Mouse (Mus musculus) heart, adult 9 months (tissue): ENCODE results near the gene Igfbp4.

Experiments used
- DNase-seq, 2 experiments: peaks; one replicate each; pipeline ENCODE4 v3.0.0; 2022; ENCODE audit warnings: low spot score in 2 of 2

Igfbp4 gene

GRCm38 (mm10) chr11:99080902-99081543 is 40.0 kb downstream of the Igfbp4 start:
- peak in 1 of 2 experiments; percentile 34 for DNase-seq

GRCm38 (mm10) chr11:99081566-99081965 is 40.5 kb downstream of the Igfbp4 start:
- DNase-seq, result no peak

- no peak for DNase-seq
Measured at GRCm38 (mm10) chr11:99082098-99082497, 41.1 kb downstream of the Igfbp4 start.

GRCm38 (mm10) chr11:99083516-99083915 is 42.5 kb downstream of the Igfbp4 start:
- DNase-seq, result no peak

- no peak for DNase-seq
Measured at GRCm38 (mm10) chr11:99084366-99084765, 43.3 kb downstream of the Igfbp4 start.

GRCm38 (mm10) chr11:99088486-99088885 is 47.4 kb downstream of the Igfbp4 start:
- DNase-seq, result no peak

- no peak for DNase-seq
Measured at GRCm38 (mm10) chr11:99089077-99089601, 48.1 kb downstream of the Igfbp4 start, which contains the start of gene Tns4. TSS of gene Tns4 (minus strand) at chr11:99089306.

GRCm38 (mm10) chr11:99090391-99090790 is 49.3 kb downstream of the Igfbp4 start:
- DNase-seq, result no peak

- no peak for DNase-seq
Measured at GRCm38 (mm10) chr11:99091666-99092065, 50.6 kb downstream of the Igfbp4 start.

- DNase-seq, result no peak
Measured at GRCm38 (mm10) chr11:99093740-99094139, 52.7 kb downstream of the Igfbp4 start.

GRCm38 (mm10) chr11:99094911-99095676 is 54.0 kb downstream of the Igfbp4 start:
- DNase-seq, result no peak

- no peak for DNase-seq
Measured at GRCm38 (mm10) chr11:99095759-99096158, 54.7 kb downstream of the Igfbp4 start.

- DNase-seq, result no peak
Measured at GRCm38 (mm10) chr11:99096417-99096816, 55.4 kb downstream of the Igfbp4 start.

- DNase-seq, result no peak
Measured at GRCm38 (mm10) chr11:99096996-99097774, 56.1 kb downstream of the Igfbp4 start.

- no peak for DNase-seq
Measured at GRCm38 (mm10) chr11:99098924-99099323, 57.9 kb downstream of the Igfbp4 start.

- peak in 1 of 2 experiments; percentile 21 for DNase-seq
Measured at GRCm38 (mm10) chr11:99099516-99099915, 58.5 kb downstream of the Igfbp4 start.

- DNase-seq, result no peak
Measured at GRCm38 (mm10) chr11:99100215-99100614, 59.2 kb downstream of the Igfbp4 start.

GRCm38 (mm10) chr11:99101693-99102092 is 60.6 kb downstream of the Igfbp4 start:
- DNase-seq, result no peak

- no peak for DNase-seq
Measured at GRCm38 (mm10) chr11:99102575-99103270, 61.7 kb downstream of the Igfbp4 start.
